Mouse (Mus musculus): Measurements from ENCODE around the gene Pomgnt2.

DNA sequence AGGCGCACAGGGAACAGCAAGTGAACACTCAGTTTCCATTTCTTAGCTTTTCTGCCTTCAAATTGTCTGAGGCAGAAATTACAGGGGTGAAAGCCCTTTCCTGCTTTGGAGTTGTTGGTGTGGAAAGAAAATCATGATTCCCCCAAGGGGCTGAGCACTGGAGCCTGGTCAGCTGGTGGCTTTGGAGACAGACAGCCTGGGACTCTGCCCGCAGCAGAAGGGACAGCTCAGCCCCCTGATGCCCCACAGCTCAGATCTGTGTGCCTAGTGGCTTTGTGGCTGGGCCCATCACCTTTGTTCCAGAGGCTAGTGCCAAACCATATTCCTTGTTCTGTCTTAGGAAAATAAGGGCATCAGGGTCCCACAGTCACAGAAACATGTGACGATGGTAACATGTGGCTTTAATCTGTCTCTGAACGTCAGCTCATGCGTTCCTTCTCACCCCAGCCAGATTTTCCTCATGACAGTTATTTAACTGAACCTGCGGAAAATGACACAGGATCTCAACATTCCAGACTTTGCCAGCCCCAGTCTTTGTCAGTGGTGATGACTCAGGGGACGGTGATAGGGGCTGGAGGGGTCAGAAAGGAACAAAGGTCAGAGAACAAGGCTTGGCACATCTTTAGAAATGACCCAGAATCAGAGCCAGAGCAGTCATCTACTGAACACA, 36.8 kb downstream of the Pomgnt2 start:
- TF ChIP-seq CTCF (IDR thresholded peaks at IDR 0.05; ENCODE audit: low read depth, low read length) (no peak), EP300 (IDR thresholded peaks at IDR 0.05; ENCODE audit: insufficient read depth, low read depth, low read length) (no peak)
